Mouse (Mus musculus): ENCODE measurements around the gene Ccdc188.

GRCm38 (mm10) chr16:18250231-18250630 is 32.6 kb downstream of the Ccdc188 start:
- TF ChIP-seq POLR2A (IDR thresholded peaks at IDR 0.05; ENCODE audit: insufficient read depth, low read depth, low read length): no peak
- no peak for TF ChIP-seq CTCF (IDR thresholded peaks at IDR 0.05; ENCODE audit: insufficient read depth, low read depth, low read length)

All from olfactory bulb, adult 2 months (tissue).